Mouse (Mus musculus): Measurements from ENCODE around the gene Mapk12.

DNA sequence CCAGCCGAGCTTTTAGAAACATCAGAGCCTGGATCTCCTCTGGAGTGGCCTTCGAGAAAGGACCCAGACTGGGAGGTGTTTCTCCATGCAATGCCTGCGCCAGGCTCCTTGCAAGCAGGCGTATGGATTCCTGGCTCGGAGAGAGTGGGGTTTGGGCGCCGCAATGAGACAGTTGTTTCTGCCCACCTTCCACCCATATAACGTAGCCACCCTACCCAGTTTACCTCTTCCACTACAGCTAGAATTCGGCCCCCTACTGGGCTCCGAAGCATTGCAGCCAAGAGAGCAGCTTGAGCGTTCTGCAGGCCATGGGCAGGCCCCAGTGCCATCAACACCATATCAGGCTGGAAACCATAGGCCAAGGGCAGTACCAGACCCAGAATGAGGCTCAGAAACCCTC is 16.9 kb downstream of the Mapk12 start:
- TF ChIP-seq POLR2A (IDR thresholded peaks at IDR 0.05; ENCODE audit: insufficient read length, low read depth) = no peak
- no peak for TF ChIP-seq MYOG (IDR thresholded peaks at IDR 0.05; ENCODE audit: control insufficient read depth in 1 of 3, insufficient read depth in 1 of 3, insufficient read length in 2 of 3, low read depth in 2 of 3)
- TF ChIP-seq E2F4 (IDR thresholded peaks at IDR 0.05; ENCODE audit: insufficient read depth) = no peak
- no peak for TF ChIP-seq SRF (IDR thresholded peaks at IDR 0.05; ENCODE audit: control insufficient read depth, insufficient read length, low read depth)
- TF ChIP-seq CEBPB (IDR thresholded peaks at IDR 0.05; ENCODE audit: insufficient read depth, poor library complexity, severe bottlenecking) = no peak
- no peak for TF ChIP-seq USF1 (IDR thresholded peaks at IDR 0.05; ENCODE audit: low read depth)
- no peak for TF ChIP-seq TCF3 (IDR thresholded peaks at IDR 0.05; ENCODE audit: insufficient read length, low read depth)
- no peak for TF ChIP-seq MAX (IDR thresholded peaks at IDR 0.05; ENCODE audit: low read depth)
